Mouse (Mus musculus) C2C12 (cell line): ENCODE measurements around the gene Cstl1. TPM values are rescaled to one million over a fixed set of nuclear protein-coding genes. Genes with fewer than 3 reads are reported as not detected.

ENCODE experiments used
- H3K27me3 ChIP-seq: one replicate; pipeline ENCODE4 v1.6.1; 2011; ENCODE audit not compliant: control insufficient read depth, insufficient read depth, insufficient read length
- H3K36me3 ChIP-seq: one replicate; pipeline ENCODE4 v1.6.1; 2011; ENCODE audit not compliant: control insufficient read depth, insufficient read depth
- H3K4me3 ChIP-seq: one replicate; pipeline ENCODE4 v1.5.1; 2011; ENCODE audit warnings: mild to moderate bottlenecking, control low read depth; ENCODE audit not compliant: poor library complexity, insufficient read depth, severe bottlenecking
- H3K79me2 ChIP-seq: one replicate; pipeline ENCODE4 v1.6.1; 2011; ENCODE audit not compliant: control insufficient read depth, insufficient read depth
- H3K79me3 ChIP-seq: one replicate; pipeline ENCODE4 v1.6.1; 2011; ENCODE audit warnings: low read depth, control low read depth
- H3ac ChIP-seq: one replicate; pipeline ENCODE3; 2011; ENCODE audit warnings: low read depth; ENCODE audit not compliant: control insufficient read depth, insufficient read length
- CEBPB ChIP-seq: IDR thresholded peaks from one replicate; pipeline ENCODE4 v1.6.1; 2011; ENCODE audit warnings: low read depth, mild to moderate bottlenecking, control low read depth, moderate library complexity
- CTCF ChIP-seq: IDR thresholded peaks from one replicate; pipeline ENCODE4 v1.5.1; 2011; ENCODE audit not compliant: control insufficient read depth, insufficient read depth, insufficient read length
- FOSL1 ChIP-seq: IDR thresholded peaks from one replicate; pipeline ENCODE4 v1.8.0; 2011; ENCODE audit warnings: mild to moderate bottlenecking, low read length; ENCODE audit not compliant: poor library complexity, insufficient read depth, severe bottlenecking
- MAX ChIP-seq: IDR thresholded peaks from one replicate; pipeline ENCODE4 v1.6.1; 2011; ENCODE audit warnings: mild to moderate bottlenecking, control low read depth
- MYOD1 ChIP-seq: IDR thresholded peaks from one replicate; pipeline ENCODE4 v1.6.1; 2011; ENCODE audit warnings: low read depth; ENCODE audit not compliant: control insufficient read depth, insufficient read length
- MYOG ChIP-seq: IDR thresholded peaks from one replicate; pipeline ENCODE4 v1.6.1; 2011; ENCODE audit not compliant: control insufficient read depth, insufficient read length; ENCODE audit errors: extremely low read depth
- USF1 ChIP-seq: IDR thresholded peaks from one replicate; pipeline ENCODE4 v1.6.1; 2011; ENCODE audit warnings: low read depth, mild to moderate bottlenecking, control low read depth, moderate library complexity
- long read RNA-seq, 2 experiments: library from polyadenylated mRNA; unstranded; transcript quantifications; one replicate each; pipeline ENCODE4 v2.0.0; 2019 to 2020
- polyA plus RNA-seq: library from polyadenylated mRNA; unstranded; fragments of >200 nt; fragmentation: generic; extraction: Trizol; gene quantifications from one replicate; pipeline ENCODE4 v1.2.1, GENCODE M21; 2012; ENCODE audit warnings: missing spikeins

Cstl1 gene
- polyA plus RNA-seq, result 0.12 TPM
- long read RNA-seq, experiment 1, result 0 reads
- long read RNA-seq, experiment 2, partial matches to known transcripts, result 0 of 1 reads
- long read RNA-seq, experiment 2, other reads (novel, unspliced or antisense), result 1 of 1 reads

DNA sequence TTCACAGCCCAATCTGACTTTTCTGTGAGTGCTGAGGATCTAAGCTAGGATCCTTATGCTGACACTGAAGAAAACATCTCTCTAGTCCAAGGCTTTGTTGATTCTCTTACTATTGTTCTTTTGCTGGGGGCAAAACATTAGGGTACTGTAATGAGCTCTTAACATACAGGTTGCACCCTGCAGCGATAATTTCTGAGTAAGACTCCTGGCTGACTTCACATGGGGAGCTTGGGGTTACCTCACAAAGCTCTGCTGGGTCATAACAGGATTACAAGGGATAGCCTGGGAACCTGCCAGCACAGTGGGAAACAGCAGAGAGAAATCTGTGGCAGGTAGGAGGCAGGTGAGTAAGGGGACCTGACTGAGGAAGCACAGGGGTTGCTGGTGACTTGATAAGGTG, at the start of gene Cstl1:
Gene Cstl1 (plus strand): TSS at position 301 of the 400 bp plus-strand sequence.
- Histone ChIP-seq H3K27me3 (no peaks in the 10 kb centered on the region), H3K4me3 (no peak within 1 kb of the TSS), H3ac (no peak within 1 kb of the TSS), H3K36me3 (no peaks in the 10 kb centered on the region), H3K79me2 (no peaks in the 10 kb centered on the region), H3K79me3 (no peaks in the 10 kb centered on the region)
- TF ChIP-seq MYOG (no peak), CTCF (no peak), MAX (no peak), FOSL1 (no peak), MYOD1 (no peak), CEBPB (no peak), USF1 (no peak)

DNA sequence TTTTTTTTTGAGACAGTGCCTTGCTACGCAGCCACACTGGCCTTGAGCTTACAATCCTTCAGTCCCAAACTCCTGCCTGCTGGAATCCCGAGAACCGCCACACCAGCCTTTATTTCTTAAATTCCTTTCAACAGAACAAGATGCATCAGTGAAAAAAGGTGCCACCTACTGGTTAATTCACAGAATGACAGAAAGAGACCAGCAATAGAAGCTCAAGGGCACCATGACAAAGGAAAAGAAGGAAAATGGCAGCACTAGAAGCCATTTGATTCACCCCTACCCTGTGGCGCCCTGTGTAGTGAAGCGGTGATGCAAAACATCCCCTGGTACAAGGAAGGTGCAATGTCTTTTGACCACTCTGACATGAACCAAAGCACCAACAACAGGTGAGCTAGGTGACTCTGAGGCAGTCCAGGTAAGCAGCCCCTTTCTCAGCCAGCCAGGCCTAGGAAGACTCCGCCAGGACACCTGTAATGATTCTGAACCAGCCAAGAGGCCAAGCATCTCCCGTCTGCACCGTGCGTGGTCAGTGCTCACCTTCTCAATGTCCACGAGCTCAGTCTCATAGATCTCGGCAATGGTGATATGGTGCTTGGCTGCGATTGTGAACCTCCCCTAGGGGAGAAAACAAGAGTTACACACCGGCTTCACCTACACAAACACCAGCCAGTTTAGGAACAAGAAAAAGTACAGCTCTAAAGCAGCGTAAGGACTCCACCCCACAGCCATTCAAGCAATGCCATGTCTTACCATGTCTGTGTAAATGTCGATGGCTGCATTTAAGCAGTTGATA, 43.6 kb upstream of the Cstl1 start:
- H3K79me2 ChIP-seq, result no peaks in the 10 kb centered on the region
- H3K79me3 ChIP-seq, result no peaks in the 10 kb centered on the region
- peaks cover 14% of the 10 kb centered on the region for H3K36me3 ChIP-seq
- no peak overlapping the region for H3K4me3 ChIP-seq
- H3K27me3 ChIP-seq, result no peaks in the 10 kb centered on the region
- no peak overlapping the region for H3ac ChIP-seq
- TF ChIP-seq CTCF (no peak), MYOG (no peak), FOSL1 (no peak), MAX (no peak), CEBPB (no peak), USF1 (no peak)

DNA sequence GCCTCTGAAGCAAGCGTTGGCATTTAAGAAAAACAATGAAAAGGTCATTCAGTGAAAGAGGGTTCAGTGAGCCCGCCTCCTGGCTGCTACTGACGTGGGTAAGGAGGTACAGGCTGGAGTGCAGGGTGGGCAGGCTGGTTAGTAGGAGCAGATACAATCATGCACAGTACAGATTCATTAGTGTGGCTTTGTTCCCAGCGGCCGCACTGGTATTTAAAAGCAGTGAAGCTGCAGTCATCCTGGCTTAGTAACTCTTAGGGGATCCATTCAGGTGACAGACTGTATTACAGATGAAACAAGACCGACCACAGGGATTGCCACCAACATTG, 43.0 kb upstream of the Cstl1 start:
- H3K4me3 ChIP-seq, result no peak overlapping the region
- no peaks in the 10 kb centered on the region for H3K27me3 ChIP-seq
- H3ac ChIP-seq, result no peak overlapping the region
- no peaks in the 10 kb centered on the region for H3K79me2 ChIP-seq
- H3K79me3 ChIP-seq, result no peaks in the 10 kb centered on the region
- H3K36me3 ChIP-seq, result peaks cover 14% of the 10 kb centered on the region
- no peak for TF ChIP-seq CEBPB
- TF ChIP-seq MYOG, result no peak
- TF ChIP-seq MYOD1, result no peak
- no peak for TF ChIP-seq CTCF
- no peak for TF ChIP-seq MAX
- TF ChIP-seq USF1, result no peak

DNA sequence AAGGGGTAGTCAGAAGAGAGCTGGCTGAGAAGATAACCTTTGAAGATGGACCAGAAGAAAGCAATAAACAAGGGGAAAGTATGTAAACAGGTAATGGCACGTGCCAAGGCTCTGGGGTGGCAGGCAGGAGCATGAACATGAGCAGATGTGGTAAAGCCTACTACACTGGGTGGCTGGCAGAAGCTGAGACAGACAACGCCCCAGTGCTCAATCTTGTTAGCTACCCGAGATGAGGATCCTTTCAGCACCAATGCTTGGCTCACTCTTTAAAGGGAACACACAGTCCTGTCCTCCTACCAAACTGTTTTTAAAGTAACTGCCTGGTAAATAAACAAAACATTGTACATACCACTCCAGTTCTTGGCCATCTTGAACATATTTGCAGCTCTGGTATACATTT, 37.8 kb upstream of the Cstl1 start:
- Histone ChIP-seq H3K27me3 (no peaks in the 10 kb centered on the region), H3K36me3 (peaks cover 9% of the 10 kb centered on the region), H3K79me2 (peaks cover 10% of the 10 kb centered on the region)

DNA sequence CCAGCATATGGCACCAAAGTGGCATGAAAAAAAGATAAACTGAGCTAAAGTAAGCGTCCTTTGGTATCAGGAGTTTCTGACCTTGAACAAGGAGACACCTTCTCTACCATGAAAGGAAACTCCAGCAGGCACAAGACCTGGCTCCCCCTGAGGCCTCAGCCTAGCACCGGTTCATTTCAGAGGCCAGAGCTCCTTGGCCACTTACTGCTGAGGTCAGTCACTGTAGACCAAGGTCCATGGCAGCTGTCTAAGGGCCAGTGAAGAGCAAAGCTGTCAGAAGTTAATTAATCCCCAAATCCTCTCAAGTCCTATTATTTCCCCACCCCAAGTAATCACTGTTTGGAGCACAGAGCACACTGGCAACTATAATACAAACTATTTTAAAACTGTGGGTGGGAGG, 33.1 kb upstream of the Cstl1 start:
- H3K27me3 ChIP-seq, result no peaks in the 10 kb centered on the region
- peaks cover 3% of the 10 kb centered on the region for H3K79me3 ChIP-seq
- H3ac ChIP-seq, result no peak overlapping the region
- H3K79me2 ChIP-seq, result peaks cover 27% of the 10 kb centered on the region
- H3K36me3 ChIP-seq, result no peaks in the 10 kb centered on the region
- TF ChIP-seq FOSL1 (no peak), USF1 (no peak), MYOG (no peak), CTCF (no peak), CEBPB (no peak), MYOD1 (no peak), MAX (no peak)
- H3K4me3 ChIP-seq, result no peak overlapping the region

More for the DNA sequence above, 37.8 kb upstream of the Cstl1 start:
- TF ChIP-seq MYOD1, result no peak
- no peak for TF ChIP-seq FOSL1
- TF ChIP-seq MYOG, result no peak
- no peak for TF ChIP-seq CEBPB
- no peak for TF ChIP-seq MAX
- TF ChIP-seq CTCF, result no peak
- TF ChIP-seq USF1, result no peak
- Histone ChIP-seq H3K4me3 (no peak overlapping the region), H3K79me3 (peaks cover 1% of the 10 kb centered on the region), H3ac (no peak overlapping the region)
